Mouse (Mus musculus) right cerebral cortex, adult 2 months (tissue): ENCODE data around the gene Tnfrsf19.

ENCODE experiments used
- DNase-seq, 2 experiments: peaks; one replicate each; pipeline ENCODE4 v3.0.0; 2021 to 2022; ENCODE audit warnings: low spot score in 2 of 2

Gene Tnfrsf19

GRCm38 (mm10) chr14:60966061-60966460 lies 80.2 kb downstream of the Tnfrsf19 start:
- no peak for DNase-seq

GRCm38 (mm10) chr14:60964016-60964810 lies 82.1 kb downstream of the Tnfrsf19 start:
- DNase-seq = no peak

- no peak for DNase-seq
Observed at GRCm38 (mm10) chr14:60957611-60958157, 88.6 kb downstream of the Tnfrsf19 start.

GRCm38 (mm10) chr14:60937481-60938039 lies 108.7 kb downstream of the Tnfrsf19 start:
- no peak for DNase-seq

GRCm38 (mm10) chr14:60935705-60936104 lies 110.6 kb downstream of the Tnfrsf19 start:
- DNase-seq = no peak

- DNase-seq = no peak
Observed at GRCm38 (mm10) chr14:60926011-60926410, 120.3 kb downstream of the Tnfrsf19 start.

- DNase-seq = no peak
Observed at GRCm38 (mm10) chr14:60916661-60917060, 129.6 kb downstream of the Tnfrsf19 start.
